Mouse (Mus musculus): ENCODE measurements around the gene Tma7. TPM values are rescaled to one million over a fixed set of nuclear protein-coding genes. Genes with fewer than 3 reads are reported as not detected.
A peak's percentile ranks its signal among the peaks of the same experiment; 100 is the strongest.

Tma7 gene
- polyA plus RNA-seq, 1 experiment from 2014 or later: 522 TPM

DNA sequence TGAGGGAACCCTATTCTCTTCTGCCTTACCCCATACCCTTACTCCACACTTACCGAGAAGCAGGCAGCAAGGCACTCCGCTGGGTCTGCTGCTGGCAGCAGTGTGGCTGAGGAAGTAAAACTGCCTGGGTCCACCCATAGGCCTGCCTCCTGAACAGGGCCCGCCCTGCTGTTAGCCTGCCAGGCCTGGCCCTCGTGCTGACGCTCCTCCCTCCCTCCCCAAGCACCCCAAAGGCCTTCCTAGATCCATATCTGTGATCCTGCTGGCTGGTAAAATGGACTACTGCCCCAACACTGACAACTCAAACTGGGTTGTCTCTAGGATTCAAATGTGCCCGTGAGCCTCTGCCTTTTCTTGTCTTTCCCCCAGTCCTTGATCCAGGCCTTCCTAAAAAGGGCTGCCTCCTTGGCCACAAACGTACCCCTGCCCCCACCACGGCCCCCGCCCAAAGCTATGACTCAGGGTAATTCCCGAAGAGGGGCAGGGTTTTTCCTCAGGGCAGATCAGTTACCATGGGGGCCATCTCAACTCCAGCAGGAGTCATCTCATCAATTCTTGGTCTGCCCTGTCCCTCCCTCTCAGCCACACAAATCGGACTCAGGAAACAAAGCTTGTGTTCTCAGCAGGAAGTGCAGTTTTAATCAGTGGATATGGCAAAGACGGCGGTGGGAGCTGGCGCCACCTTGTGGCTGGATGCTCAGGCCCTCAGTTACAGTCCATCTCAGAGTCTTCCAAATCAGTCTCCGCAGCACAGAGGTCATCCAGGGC is 23.1 kb downstream of the Tma7 start, which contains the start of gene Trex1:
Gene Trex1, minus strand, starts transcription at position 599 of the 768 bp plus-strand sequence.
- Histone ChIP-seq H3K9ac (peak within 1 kb of the TSS; percentile 68), H3K4me2 (peak within 1 kb of the TSS; percentile 82), H3K4me1 (peaks cover 46% of the 10 kb centered on the region), H3K27me3 (replicated peaks) (no peaks in the 10 kb centered on the region), H3K4me3 (peak within 1 kb of the TSS; percentile 59), H3K27ac (peak within 1 kb of the TSS; percentile 90), H3K36me3 (peaks cover 66% of the 10 kb centered on the region), H3K9me3 (replicated peaks) (no peaks in the 10 kb centered on the region)
- ATAC-seq: peak; percentile 96
- WGBS (ENCODE audit: insufficient replicate concordance): 4% methylated on average over 15 of the region's 15 CpGs

DNA sequence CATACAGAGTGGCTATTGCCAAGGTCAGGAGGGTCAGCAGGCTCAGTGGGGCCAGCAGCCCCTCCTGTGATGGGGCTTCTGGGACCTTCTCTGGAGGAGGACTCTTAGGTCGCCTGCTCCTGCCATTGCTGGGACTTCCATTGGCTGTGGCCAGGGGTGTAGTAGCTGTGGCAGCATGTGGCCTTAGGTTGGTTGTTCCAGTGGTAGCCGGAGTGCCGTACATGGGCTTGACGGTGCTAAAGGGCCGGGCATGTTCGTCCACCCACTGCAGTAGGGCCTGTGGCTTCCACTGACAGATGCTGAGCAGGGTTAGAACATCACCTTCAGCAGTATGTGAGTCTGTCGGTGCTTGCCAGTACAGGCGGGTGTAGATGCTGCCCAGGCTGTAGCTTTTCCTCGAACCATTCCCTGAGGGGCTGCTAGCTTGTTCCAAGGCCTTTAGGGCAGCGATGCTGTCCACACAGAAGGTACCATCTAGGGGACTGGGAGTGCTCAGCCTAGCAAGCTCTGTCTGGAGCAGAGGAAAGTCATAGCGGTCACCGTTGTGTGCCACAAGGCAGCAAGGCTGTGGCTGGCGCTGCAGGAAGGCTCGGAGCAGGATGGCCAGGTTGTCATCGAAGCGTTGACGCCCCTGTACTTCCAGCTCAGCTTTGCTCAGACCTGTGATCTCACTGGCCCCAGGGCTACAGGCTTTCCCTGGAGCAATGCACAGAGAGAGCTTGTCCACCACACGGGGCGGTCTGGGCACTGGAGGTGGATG is 24.2 kb downstream of the Tma7 start:
- Histone ChIP-seq H3K27me3 (replicated peaks) (no peaks in the 10 kb centered on the region), H3K4me2 (peak overlapping the region; percentile 82), H3K36me3 (peaks cover 54% of the 10 kb centered on the region), H3K9me3 (replicated peaks) (no peaks in the 10 kb centered on the region), H3K27ac (peak overlapping the region; percentile 90), H3K4me1 (peaks cover 47% of the 10 kb centered on the region), H3K4me3 (peak overlapping the region; percentile 59), H3K9ac (peak overlapping the region; percentile 68)
- no peak for ATAC-seq
- WGBS (ENCODE audit: insufficient replicate concordance): 86% methylated on average over 19 of the region's 19 CpGs

DNA sequence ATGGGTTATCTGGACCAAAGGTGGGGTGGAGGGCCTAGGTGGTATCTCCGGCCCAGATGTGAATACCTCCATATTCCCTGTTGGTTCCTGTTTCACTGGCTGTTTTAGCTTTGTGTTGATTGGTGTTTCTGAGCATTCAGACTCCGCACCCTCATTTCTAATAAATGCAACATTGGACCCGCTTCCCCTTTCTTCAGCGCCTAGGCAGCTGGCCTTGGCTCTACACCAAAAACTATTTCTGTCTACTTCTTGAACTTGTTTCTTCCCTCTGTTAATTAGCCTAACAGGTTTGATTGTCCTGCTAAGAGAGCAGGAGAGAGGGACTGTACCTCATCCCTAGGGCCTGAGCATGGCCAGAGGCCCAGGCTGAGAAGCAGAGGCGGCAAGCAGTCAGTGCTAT is 24.8 kb downstream of the Tma7 start:
- Histone ChIP-seq H3K4me3 (no peak overlapping the region), H3K36me3 (peaks cover 48% of the 10 kb centered on the region), H3K4me2 (no peak overlapping the region), H3K4me1 (peaks cover 47% of the 10 kb centered on the region), H3K9ac (no peak overlapping the region), H3K9me3 (replicated peaks) (no peaks in the 10 kb centered on the region), H3K27me3 (replicated peaks) (no peaks in the 10 kb centered on the region), H3K27ac (0 out of 2 replicates have a peak overlapping the region, but pooled peaks have one; percentile 90)
- WGBS (ENCODE audit: insufficient replicate concordance): 84% methylated on average over 5 of the region's 5 CpGs
- ATAC-seq: no peak

DNA sequence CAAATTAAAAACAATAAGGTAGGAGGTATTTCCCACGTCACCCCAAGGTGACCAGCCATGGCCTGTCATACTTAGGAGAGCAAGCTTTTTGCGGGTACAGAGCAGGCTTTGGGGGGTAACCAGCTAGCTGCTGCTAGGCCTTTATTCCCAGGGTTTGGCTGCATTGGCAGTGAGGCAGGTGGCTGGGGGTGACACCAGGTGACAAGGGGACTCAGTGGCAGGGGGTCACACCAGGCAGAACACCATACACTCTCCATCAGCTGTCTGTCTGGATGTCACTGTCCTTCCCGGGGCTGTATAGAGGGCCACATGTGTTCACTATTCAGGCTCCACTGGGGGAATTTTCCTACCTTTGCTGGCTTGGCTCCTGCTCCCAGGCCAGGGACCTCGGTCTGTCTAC is 25.5 kb downstream of the Tma7 start:
- Histone ChIP-seq H3K4me2 (no peak overlapping the region), H3K36me3 (peaks cover 42% of the 10 kb centered on the region), H3K27ac (no peak overlapping the region; the same call in 1 of the 2 replicates), H3K27me3 (replicated peaks) (no peaks in the 10 kb centered on the region), H3K4me1 (peaks cover 47% of the 10 kb centered on the region), H3K9me3 (replicated peaks) (no peaks in the 10 kb centered on the region), H3K9ac (no peak overlapping the region), H3K4me3 (no peak overlapping the region)
- ATAC-seq: no peak
- 85% methylated on average over 4 of the region's 4 CpGs for WGBS (ENCODE audit: insufficient replicate concordance)

DNA sequence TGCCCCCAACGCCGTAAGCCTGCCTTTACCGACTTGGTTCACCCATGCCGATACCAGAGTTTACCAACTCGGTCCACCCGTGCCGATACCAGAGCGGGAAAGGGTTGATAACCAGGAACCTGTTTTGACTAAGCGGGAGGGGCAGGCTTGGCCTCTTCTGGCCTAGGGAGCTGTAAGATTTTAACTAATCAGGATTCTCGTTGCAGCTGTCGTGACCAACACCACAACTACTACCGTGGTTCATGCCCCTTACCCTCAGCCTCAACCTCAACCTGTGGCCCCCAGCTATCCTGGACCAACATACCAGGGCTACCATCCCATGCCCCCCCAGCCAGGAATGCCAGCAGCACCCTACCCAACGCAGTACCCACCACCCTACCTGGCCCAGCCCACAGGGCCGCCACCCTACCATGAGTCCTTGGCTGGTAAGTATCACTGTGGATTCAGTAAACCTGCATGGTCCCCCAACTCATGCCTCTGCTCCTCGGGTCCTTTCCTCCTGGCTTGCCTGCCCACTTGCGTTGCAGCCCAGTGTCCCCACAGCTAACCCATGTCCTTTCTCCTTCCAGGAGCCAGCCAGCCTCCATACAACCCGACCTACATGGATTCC is 26.2 kb downstream of the Tma7 start:
- Histone ChIP-seq H3K9me3 (replicated peaks) (no peaks in the 10 kb centered on the region), H3K27me3 (replicated peaks) (no peaks in the 10 kb centered on the region), H3K9ac (no peak overlapping the region), H3K4me2 (no peak overlapping the region), H3K27ac (no peak overlapping the region), H3K36me3 (peaks cover 38% of the 10 kb centered on the region), H3K4me1 (peaks cover 52% of the 10 kb centered on the region), H3K4me3 (no peak overlapping the region)
- ATAC-seq: no peak
- WGBS (ENCODE audit: insufficient replicate concordance): 83% methylated on average over 17 of the region's 17 CpGs

DNA sequence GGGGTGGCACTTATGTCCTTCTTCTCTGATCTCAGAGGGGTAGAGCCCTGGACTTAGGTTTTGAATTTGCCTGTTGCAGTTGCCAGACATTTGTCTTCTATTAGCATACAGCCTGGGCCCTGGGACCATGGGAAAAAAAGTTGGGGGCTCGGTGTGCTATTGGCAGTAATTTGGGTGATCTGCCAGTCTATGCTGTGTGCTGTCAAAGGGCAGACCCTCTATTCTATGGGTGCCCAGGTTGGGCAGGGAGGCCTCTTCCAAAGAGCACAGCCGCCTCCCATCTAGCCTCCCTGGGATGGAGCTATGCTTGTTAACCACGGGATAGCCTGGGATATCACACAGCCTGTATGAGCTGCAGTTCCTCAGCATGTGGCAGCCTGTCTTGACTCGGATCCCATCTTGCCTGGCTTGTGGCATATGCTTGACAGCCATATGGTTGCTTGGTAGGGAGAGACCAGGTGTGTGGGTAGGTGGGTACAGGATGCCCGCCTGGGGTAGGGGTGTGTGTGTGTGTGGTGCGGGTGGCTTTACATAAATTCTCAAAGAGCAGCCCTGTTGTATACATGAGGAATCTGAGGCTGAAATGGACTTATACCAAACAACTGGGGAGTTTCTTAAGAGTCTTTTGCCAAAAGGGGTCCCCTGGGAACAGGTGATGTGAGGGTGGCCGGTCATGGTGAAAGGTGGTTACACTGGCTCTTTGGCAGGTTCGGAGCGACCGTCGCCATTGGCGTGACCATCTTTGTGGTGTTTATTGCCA is 26.9 kb downstream of the Tma7 start:
- H3K4me1 ChIP-seq: peaks cover 52% of the 10 kb centered on the region
- H3K27me3 ChIP-seq (replicated peaks): no peaks in the 10 kb centered on the region
- peak overlapping the region; percentile 45; the same call in 1 of the 2 replicates for H3K27ac ChIP-seq
- peak overlapping the region; percentile 40 for H3K4me3 ChIP-seq
- H3K9ac ChIP-seq: peak overlapping the region; percentile 50
- H3K9me3 ChIP-seq (replicated peaks): no peaks in the 10 kb centered on the region
- ATAC-seq: no peak
- peak overlapping the region; percentile 61 for H3K4me2 ChIP-seq
- 90% methylated on average over 12 of the region's 12 CpGs for WGBS (ENCODE audit: insufficient replicate concordance)
- H3K36me3 ChIP-seq: peaks cover 32% of the 10 kb centered on the region

DNA sequence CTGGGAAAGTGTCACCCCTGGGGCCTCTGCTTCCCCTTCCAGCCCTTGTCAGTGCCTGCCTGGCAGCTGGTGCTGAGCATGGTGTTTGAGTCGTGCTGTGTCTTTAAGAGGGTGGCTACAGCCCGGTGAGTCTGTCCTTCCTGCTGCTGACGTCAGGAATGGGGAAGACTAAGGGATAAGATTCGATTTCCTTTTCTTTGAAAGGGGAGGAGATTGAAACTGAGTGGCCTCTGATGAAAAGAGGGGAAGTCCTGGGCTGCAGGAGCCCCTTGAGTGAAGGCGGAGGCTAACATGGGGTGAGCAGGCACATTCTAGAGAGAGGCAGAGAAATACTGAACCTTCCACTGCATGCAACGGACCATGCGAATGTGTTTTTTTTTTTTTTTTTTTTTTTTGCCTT is 27.7 kb downstream of the Tma7 start:
- Histone ChIP-seq H3K9me3 (replicated peaks) (no peaks in the 10 kb centered on the region), H3K36me3 (peaks cover 26% of the 10 kb centered on the region), H3K4me1 (peaks cover 53% of the 10 kb centered on the region), H3K4me2 (peak overlapping the region; percentile 61), H3K27ac (peak overlapping the region; percentile 45), H3K27me3 (replicated peaks) (no peaks in the 10 kb centered on the region), H3K9ac (peak overlapping the region; percentile 50), H3K4me3 (peak overlapping the region; percentile 40)
- peak; percentile 52 for ATAC-seq
- 2% methylated on average over 7 of the region's 7 CpGs for WGBS (ENCODE audit: insufficient replicate concordance)

DNA sequence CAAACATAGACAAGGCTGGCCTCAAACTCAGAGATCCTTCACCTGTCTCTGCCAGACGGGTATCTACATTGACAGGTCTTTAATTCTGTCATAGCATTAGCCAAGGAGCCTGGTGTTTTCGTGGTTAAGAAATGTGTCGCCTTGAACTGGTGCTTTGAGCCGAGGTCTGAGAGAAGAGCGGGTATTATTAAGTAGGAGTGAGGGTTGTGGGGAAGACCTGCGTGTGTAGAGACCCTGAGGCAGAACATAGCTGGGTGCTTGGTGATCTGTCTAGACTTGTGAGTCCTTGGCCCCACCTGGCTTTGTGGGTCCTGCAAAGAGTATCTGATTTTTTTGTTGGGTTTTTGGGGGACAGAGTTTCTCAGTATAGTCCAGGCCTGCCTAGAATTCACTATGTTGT is 28.5 kb downstream of the Tma7 start:
- H3K4me3 ChIP-seq: no peak overlapping the region
- H3K4me1 ChIP-seq: peaks cover 49% of the 10 kb centered on the region
- H3K27ac ChIP-seq: no peak overlapping the region
- H3K4me2 ChIP-seq: no peak overlapping the region
- no peaks in the 10 kb centered on the region for H3K27me3 ChIP-seq (replicated peaks)
- no peaks in the 10 kb centered on the region for H3K9me3 ChIP-seq (replicated peaks)
- no peak for ATAC-seq
- H3K9ac ChIP-seq: no peak overlapping the region
- WGBS (ENCODE audit: insufficient replicate concordance): 66% methylated on average over 6 of the region's 6 CpGs
- H3K36me3 ChIP-seq: peaks cover 26% of the 10 kb centered on the region

DNA sequence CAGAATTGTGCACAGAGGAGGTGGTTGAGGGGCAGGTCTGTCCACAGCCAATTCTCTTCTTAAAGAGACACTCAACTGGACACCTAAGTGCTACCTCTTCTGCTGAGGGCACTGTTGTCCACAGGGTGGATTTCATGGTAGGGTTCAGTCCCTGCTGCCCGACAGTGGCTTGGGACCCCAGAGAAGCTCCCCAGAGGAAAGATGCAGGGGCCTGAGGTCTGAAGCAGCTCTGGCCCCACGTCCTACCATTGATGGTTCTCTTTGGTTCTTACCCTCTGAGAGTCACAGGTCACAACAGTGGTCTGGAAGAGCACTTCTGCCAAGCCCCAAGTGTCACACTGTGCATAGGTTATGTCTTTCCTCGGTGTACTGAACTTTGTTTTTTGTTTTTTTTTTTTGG is 29.0 kb downstream of the Tma7 start:
- H3K9me3 ChIP-seq (replicated peaks): no peaks in the 10 kb centered on the region
- peaks cover 23% of the 10 kb centered on the region for H3K36me3 ChIP-seq
- 65% methylated on average over 3 of the region's 3 CpGs for WGBS (ENCODE audit: insufficient replicate concordance)

DNA sequence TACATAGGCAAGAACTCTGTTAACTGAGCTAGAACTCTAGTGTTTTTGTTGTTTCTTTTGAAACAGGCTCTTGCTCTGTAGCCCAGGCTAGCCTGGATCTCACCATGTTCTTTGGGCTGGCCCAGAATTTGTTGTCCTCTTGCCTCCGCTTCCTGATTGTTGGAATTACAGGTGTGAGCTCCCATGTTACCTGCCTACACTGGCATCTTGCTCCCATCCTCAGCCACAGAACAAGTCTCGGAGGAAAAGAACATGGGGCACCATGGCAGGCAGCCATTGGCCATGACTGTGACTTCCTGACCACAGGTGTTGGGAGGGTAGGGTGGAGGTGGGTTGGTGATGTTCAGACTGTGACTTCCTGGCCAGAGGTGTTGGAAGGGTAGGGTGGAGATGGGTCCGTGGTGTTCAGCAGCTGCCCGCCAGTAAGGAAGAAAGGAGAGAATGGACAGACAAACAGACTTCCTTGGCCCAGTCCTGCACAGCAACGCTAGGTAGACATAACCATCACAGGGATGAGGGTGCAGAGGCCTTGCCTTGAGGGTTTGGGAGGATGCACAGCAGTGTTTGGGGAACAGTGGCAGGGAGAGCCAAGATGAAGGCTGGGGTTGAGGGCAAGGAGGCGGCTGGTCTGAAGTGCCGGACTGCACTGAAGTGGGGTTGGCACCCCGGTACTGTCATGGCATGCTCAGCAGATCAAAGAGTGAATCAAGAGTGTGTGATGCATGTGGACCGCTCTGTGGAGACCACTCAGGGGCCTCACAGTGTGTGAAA is 29.7 kb downstream of the Tma7 start:
- Histone ChIP-seq H3K9ac (no peak overlapping the region), H3K27me3 (replicated peaks) (no peaks in the 10 kb centered on the region), H3K27ac (no peak overlapping the region), H3K9me3 (replicated peaks) (no peaks in the 10 kb centered on the region), H3K36me3 (peaks cover 16% of the 10 kb centered on the region), H3K4me1 (peaks cover 38% of the 10 kb centered on the region), H3K4me2 (no peak overlapping the region), H3K4me3 (no peak overlapping the region)
- no peak for ATAC-seq
- WGBS (ENCODE audit: insufficient replicate concordance): 78% methylated on average over 9 of the region's 9 CpGs

More for the DNA sequence above, 29.0 kb downstream of the Tma7 start:
- Histone ChIP-seq H3K4me1 (peaks cover 45% of the 10 kb centered on the region), H3K9ac (no peak overlapping the region), H3K27ac (no peak overlapping the region), H3K4me2 (no peak overlapping the region), H3K4me3 (no peak overlapping the region), H3K27me3 (replicated peaks) (no peaks in the 10 kb centered on the region)
- no peak for ATAC-seq
